21 mouse cellular contexts compared by ENCODE assay signal in the genomic region with DNA sequence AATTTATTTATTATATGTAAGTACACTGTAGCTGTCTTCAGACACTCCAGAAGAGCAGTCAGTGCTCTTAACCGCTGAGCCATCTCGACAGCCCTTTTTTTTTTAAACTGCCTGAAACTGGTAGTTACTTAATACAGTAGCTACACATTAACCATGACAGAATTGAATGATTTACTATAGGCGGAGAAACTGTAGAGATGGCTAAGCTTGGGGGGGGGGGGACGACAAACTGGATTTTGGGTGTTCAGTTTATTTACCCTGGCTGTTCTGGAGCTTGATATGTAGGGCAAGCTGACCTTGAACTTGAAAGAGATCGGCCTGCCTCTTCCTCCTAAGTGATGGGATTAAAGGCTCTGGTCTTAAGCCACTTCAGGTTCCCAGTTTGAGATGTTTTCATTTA. TPM values are rescaled to one million over a fixed set of nuclear protein-coding genes. Genes with fewer than 3 reads are reported as not detected.
DNase-seq lines count a peak whose midpoint lies in the region; ATAC-seq lines count a peak whose summit lies in the region.
"Had no signal": no experiment of that assay in that cellular context is flagged by ENCODE, and none has a peak within 500 bp of the region (broad histone marks: within the 10 kb centered on the region; RNA-seq: fewer than 3 reads in every experiment).

No protein-coding gene starts in this region.

- whole genome bisulfite sequencing in liver, embryonic 16.5 days (ENCODE audit: insufficient replicate concordance): 81% methylated on average over 5 of the region's 5 CpGs
- WGBS in liver, embryonic 11.5 days: 93% methylated on average over 5 of the region's 5 CpGs
- WGBS in forebrain, embryonic 10.5 days: 97% methylated on average over 5 of the region's 5 CpGs

- no peaks in the 10 kb centered on the region for H3K27me3 ChIP-seq in liver, embryonic 16.5 days (ENCODE audit: control insufficient read depth, insufficient read depth, low read depth, low read length)
- no peaks in the 10 kb centered on the region for H3K27me3 ChIP-seq in liver, embryonic 11.5 days (replicated peaks; ENCODE audit: control insufficient read depth, insufficient read depth, low read length)
- no peaks in the 10 kb centered on the region for H3K27me3 ChIP-seq in forebrain, embryonic 10.5 days (ENCODE audit: poor library complexity, severe bottlenecking)
- H3K27me3 ChIP-seq: embryonic facial prominence, embryonic 13.5 days; embryonic facial prominence, embryonic 15.5 days; forebrain, embryonic 13.5 days; forebrain, embryonic 15.5 days had no signal

- no peaks in the 10 kb centered on the region for H3K9me3 ChIP-seq in liver, embryonic 16.5 days (replicated peaks; ENCODE audit: control insufficient read depth, low read length)
- no peaks in the 10 kb centered on the region for H3K9me3 ChIP-seq in liver, embryonic 11.5 days (ENCODE audit: control insufficient read depth, low read length)
- H3K9me3 ChIP-seq in forebrain, embryonic 10.5 days: no peaks in the 10 kb centered on the region
- H3K9me3 ChIP-seq: embryonic facial prominence, embryonic 13.5 days; embryonic facial prominence, embryonic 15.5 days; forebrain, embryonic 13.5 days; forebrain, embryonic 15.5 days had no signal

- no peaks in the 10 kb centered on the region for H3K36me3 ChIP-seq in liver, embryonic 16.5 days (ENCODE audit: control insufficient read depth, insufficient read depth)
- peaks cover 5% of the 10 kb centered on the region; the same call in 1 of the 2 replicates for H3K36me3 ChIP-seq in liver, embryonic 11.5 days (ENCODE audit: control insufficient read depth, insufficient read depth, low read length)
- H3K36me3 ChIP-seq in forebrain, embryonic 10.5 days (replicated peaks): peaks cover 84% of the 10 kb centered on the region

- peaks cover 11% of the 10 kb centered on the region for H3K4me1 ChIP-seq in liver, embryonic 16.5 days (ENCODE audit: control insufficient read depth, low read depth, low read length)
- peaks cover 21% of the 10 kb centered on the region for H3K4me1 ChIP-seq in liver, embryonic 11.5 days (replicated peaks; ENCODE audit: control insufficient read depth, insufficient read depth, low read length)
- peaks cover 25% of the 10 kb centered on the region for H3K4me1 ChIP-seq in forebrain, embryonic 10.5 days

- peak; percentile 56 for DNase-seq in kidney, adult 9 months
- no peak for DNase-seq in kidney, adult 11 months
- DNase-seq in liver, embryonic 11.5 days (ENCODE audit: low spot score): no peak
- DNase-seq in yolk sac, embryonic 10.5 days (ENCODE audit: low spot score): peak; percentile 50
- DNase-seq in forebrain, embryonic 10.5 days (ENCODE audit: extremely low spot score, low spot score): no peak
- DNase-seq: adrenal gland, adult 2 months; adrenal gland, postnatal 10 days; adrenal gland, postnatal 25 days; cerebellum, adult 11 months; cerebellum, adult 18-20 months; cerebellum, adult 8-10 months; cerebellum, adult 9-11 months; cerebellum, postnatal 14 days; cerebellum, postnatal 36 days; embryo, embryonic 11 days had no signal

- H3K27ac ChIP-seq in liver, embryonic 16.5 days (ENCODE audit: low read length): no peak overlapping the region
- H3K27ac ChIP-seq in liver, embryonic 11.5 days (ENCODE audit: low read depth, low read length): no peak overlapping the region
- H3K27ac ChIP-seq in forebrain, embryonic 10.5 days: no peak overlapping the region
- H3K27ac ChIP-seq: embryonic facial prominence, embryonic 13.5 days; embryonic facial prominence, embryonic 15.5 days; forebrain, embryonic 13.5 days; forebrain, embryonic 15.5 days had no signal

- H3K9ac ChIP-seq in liver, embryonic 16.5 days (ENCODE audit: low read depth, low read length): no peak overlapping the region
- H3K9ac ChIP-seq in liver, embryonic 11.5 days (ENCODE audit: low read depth, low read length): no peak overlapping the region
- H3K9ac ChIP-seq: embryonic facial prominence, embryonic 13.5 days; embryonic facial prominence, embryonic 15.5 days; forebrain, embryonic 13.5 days; forebrain, embryonic 15.5 days had no signal

- no peak overlapping the region for H3K4me3 ChIP-seq in liver, embryonic 16.5 days (ENCODE audit: low read depth, low read length)
- H3K4me3 ChIP-seq in liver, embryonic 11.5 days (ENCODE audit: low read depth, low read length): no peak overlapping the region
- no peak overlapping the region for H3K4me3 ChIP-seq in forebrain, embryonic 10.5 days
- H3K4me3 ChIP-seq: embryonic facial prominence, embryonic 13.5 days; embryonic facial prominence, embryonic 15.5 days; erythroblast, embryonic 14.5 days; forebrain, embryonic 13.5 days; forebrain, embryonic 15.5 days had no signal

- no peak overlapping the region for H3K4me2 ChIP-seq in liver, embryonic 16.5 days (ENCODE audit: low read depth, low read length)
- H3K4me2 ChIP-seq in liver, embryonic 11.5 days: no peak overlapping the region
- H3K4me2 ChIP-seq: embryonic facial prominence, embryonic 13.5 days; embryonic facial prominence, embryonic 15.5 days; forebrain, embryonic 13.5 days; forebrain, embryonic 15.5 days had no signal

- ATAC-seq in liver, embryonic 16.5 days (ENCODE audit: low read depth): 0 out of 2 replicates have a peak, but pooled peaks have one; percentile 11
- ATAC-seq in liver, embryonic 11.5 days (replicated peaks; ENCODE audit: low FRiP score): no peak
- ATAC-seq: forebrain, embryonic 13.5 days; forebrain, embryonic 15.5 days had no signal

RNA-seq across cellular contexts. Expression of gene Cnot9, which starts 5.4 kb away (rescaled TPM):
- polyA plus RNA-seq in liver, embryonic 16.5 days (2015; fragmentation: Nextera tagmentation; extraction: Ambion mirVana): 27.2 and 28.9 TPM in 2 replicates
- 88.5 and 90.8 TPM in 2 replicates for polyA plus RNA-seq in liver, embryonic 11.5 days (2014; fragmentation: Nextera tagmentation; extraction: Ambion mirVana)
- polyA plus RNA-seq in forebrain, embryonic 10.5 days (2016; fragmentation: Nextera tagmentation; extraction: Ambion mirVana): 112 TPM in 2 replicates

RNA-seq across cellular contexts. Expression of gene Plcd4, which starts 31.4 kb away (rescaled TPM):
- 0.04 and 0.40 TPM in 2 replicates for polyA plus RNA-seq in liver, embryonic 16.5 days (2015; fragmentation: Nextera tagmentation; extraction: Ambion mirVana)
- 0.10 TPM in 1 of 2 replicates, not detected in the other for polyA plus RNA-seq in liver, embryonic 11.5 days (2014; fragmentation: Nextera tagmentation; extraction: Ambion mirVana)
- polyA plus RNA-seq in forebrain, embryonic 10.5 days (2016; fragmentation: Nextera tagmentation; extraction: Ambion mirVana): 0.90 and 1.1 TPM in 2 replicates
- polyA plus RNA-seq: erythroblast, embryonic 14.5 days had no signal

RNA-seq across cellular contexts. Expression of gene Usp37, which starts 32.8 kb away (rescaled TPM):
- polyA plus RNA-seq in liver, embryonic 16.5 days (2015; fragmentation: Nextera tagmentation; extraction: Ambion mirVana): 11.5 and 12.1 TPM in 2 replicates
- 28.8 and 32.3 TPM in 2 replicates for polyA plus RNA-seq in liver, embryonic 11.5 days (2014; fragmentation: Nextera tagmentation; extraction: Ambion mirVana)
- 53.2 TPM in 2 replicates for polyA plus RNA-seq in forebrain, embryonic 10.5 days (2016; fragmentation: Nextera tagmentation; extraction: Ambion mirVana)

Comparison
In these comparisons a context has a peak if more than half of its experiments do, and no peak if none do; other contexts are left out.
1. DNase-seq: peak in kidney, adult 9 months (single experiment) and yolk sac, embryonic 10.5 days (single experiment); none in kidney, adult 11 months (single experiment), liver, embryonic 11.5 days (single experiment) and forebrain, embryonic 10.5 days (single experiment).